Mouse (Mus musculus) ovary, postnatal 36 days (tissue): Measurements from ENCODE around the gene Fntb.

Source experiments
- DNase-seq: peaks from one replicate; pipeline ENCODE4 v3.0.0; 2022; ENCODE audit warnings: low spot score, mixed read lengths

Fntb gene

DNA sequence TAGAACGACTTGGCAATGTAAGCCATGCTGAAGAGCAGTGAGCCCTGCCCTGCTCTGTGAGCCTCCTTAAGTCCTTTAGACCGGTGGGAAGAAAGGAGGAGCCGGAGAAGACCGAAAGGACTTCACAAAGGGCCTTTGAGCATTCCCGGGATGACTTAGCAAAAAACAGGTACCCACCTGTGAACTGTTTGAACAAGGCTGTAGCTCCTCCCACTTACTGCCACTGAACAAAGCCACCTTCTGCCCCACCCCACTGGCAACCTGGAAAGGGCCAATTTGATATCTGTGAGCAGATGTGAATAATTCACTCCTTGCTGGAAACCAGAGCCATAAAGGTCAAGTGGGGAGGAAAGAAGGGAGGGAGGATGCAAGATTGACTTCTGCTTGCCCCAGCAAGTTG lies 30.0 kb downstream of the Fntb start, which contains the start of gene Gpx2:
Gpx2 (minus strand) TSS at position 205 of the 400 bp plus-strand sequence.
- no peak for DNase-seq

DNA sequence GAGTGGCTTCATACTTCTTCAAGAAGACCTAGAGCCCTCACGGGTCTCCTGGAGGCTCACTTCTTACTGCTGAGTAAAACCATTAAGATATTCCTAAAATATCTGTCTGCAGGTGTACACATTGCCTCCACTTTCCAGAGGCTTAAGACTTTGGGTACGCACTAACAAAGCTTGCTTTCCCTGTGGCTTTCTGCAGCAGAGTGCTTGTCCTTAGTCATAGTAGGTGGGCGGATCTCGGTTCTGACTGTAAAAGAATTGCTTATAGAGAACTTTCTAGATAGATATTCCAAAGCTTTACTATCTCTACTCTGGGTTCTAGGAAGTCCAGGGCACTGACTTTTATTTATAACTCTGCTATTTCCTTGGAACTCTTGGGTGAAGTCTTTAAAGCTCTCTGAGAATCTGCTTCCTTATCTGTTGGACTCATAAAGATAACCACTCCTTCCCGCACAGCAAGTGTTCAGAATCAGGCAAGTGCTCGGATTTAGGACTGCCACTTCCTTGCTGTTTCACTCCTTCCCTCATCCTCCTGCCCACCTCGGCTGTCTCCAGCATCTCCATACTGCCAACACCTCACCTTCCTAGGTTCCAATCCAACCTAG lies 31.6 kb downstream of the Fntb start:
- no peak for DNase-seq

DNA sequence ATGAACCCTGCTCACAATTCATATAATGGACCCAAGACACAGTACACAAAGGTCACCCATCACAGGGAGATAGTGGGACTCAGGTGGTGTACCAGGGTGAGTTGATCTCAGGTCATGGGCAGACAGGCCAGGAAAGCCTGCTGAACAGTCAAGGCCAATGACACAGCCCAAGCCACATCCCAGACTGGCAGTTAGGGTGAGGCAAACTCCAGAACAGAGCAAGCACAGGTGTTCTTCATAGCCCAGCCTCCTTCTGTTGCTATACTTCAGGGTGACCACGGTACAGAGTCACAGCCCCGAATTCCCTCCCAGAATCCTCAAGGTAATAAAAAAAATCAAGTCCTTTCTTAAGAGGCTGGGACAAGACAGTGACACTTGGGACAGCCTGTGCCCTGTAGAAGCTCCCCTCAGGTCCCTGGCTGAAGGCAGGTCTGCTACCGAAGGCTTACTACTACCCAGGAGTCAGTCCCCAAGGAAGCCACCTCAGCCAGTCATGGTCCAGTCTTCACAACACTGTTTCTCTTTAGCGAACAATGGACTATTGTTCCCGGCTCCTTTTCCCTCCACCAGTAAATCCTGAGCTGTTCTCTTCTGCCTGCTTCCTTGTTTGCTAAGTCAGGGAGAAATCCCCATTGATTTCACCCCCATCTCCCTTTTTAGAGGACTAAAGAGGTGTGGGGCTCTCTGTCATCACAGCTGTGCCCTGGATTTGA lies 32.8 kb downstream of the Fntb start:
- DNase-seq = no peak

DNA sequence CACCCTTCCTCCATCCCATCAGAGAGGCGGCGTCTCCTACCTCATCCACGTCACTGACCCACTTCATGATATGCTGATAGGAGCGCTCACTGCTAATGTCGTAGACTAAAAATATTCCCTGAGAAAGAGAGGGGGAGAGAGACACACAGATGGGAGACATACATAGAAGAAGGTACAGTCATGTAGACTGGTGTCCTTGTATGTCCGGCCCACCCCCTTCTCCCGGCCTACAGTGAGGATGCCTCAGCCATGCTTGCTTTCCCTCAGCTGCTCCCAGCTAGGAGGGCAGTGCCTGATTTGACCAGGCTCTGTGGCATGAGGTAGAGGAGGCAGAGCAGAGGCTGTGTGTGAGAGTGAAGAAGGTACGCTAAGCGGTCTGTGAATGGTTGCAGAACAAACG lies 37.6 kb downstream of the Fntb start:
- no peak for DNase-seq

DNA sequence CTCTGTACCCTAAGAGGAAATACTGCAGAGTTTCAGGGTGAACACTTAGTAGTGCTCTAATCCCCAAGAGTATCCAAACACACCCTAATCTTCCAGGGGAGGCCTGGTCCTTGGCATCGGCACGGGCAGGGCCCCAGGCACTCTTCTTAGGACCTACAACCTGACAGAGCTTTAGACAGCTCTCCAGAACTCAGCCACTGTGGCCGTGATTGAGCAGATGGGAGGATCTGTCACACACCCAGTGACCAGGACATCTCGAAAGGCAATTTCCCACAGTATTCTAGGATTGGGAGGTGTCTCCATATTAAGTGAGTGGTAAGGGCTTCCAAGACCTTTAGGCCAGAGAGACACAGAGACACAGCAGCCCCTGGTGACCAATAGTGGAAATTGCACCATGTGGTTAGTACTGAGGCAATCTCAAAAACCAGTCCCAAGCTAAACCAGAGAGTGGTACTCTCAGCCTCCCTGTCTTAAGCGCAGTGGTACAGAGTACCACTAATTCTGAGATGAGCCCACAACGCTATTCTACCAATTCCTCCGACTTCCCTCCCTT lies 38.4 kb downstream of the Fntb start:
- DNase-seq = peak; percentile 35

DNA sequence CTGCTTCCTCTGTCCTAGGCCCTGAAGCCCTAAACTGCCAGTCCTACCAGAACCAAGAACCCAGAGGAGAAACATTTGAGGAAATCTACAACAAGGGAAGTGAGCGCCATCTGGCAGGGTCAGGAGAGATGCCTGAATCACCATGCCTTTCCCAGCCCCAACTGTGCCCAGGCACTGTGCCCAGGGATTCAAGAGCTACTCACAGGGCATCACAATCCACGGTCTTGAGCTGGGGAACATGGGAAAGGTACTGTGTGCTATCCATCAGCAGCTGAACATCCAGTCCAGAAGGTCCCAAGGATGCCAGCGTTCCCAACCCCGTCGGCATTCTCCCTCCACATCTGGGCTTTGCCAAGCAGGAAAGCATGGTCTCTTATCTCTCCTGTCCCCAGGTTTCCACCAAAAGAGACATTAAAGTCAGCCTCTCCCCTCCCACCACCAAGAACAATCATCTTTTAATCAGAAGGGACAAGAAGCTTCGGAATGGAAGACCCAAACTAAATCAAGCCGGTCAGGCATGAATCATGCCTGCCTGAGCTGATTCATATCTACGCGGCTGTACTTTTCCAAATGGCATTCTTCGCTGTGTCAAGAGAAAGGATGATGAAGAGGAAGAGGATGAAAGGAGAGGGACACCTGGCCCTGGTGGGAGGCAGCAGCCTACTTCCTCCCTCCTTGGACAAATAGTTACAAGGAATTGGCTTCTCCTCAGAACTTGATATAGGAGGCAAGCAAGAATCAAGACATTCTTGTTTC lies 39.8 kb downstream of the Fntb start:
- no peak for DNase-seq

DNA sequence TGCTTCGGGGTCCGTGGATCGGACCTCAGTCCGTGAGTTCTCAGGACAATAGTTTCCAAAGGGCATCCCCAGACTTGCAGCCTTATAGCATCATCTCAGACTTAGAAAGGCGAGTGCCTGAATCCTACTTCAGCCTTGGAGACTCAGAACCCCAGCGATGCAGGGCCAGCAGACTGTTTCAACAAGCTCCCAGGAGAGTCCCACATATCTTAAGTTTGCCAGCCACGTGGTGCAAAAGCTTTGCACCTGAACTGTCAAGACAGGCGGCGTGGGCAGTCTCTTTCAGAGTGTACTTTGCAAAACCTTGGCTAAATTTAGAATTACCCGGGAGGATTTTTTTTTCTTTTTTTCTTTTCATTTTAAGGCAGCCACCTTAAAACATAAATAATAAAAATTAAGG lies 42.4 kb downstream of the Fntb start:
- DNase-seq = no peak

DNA sequence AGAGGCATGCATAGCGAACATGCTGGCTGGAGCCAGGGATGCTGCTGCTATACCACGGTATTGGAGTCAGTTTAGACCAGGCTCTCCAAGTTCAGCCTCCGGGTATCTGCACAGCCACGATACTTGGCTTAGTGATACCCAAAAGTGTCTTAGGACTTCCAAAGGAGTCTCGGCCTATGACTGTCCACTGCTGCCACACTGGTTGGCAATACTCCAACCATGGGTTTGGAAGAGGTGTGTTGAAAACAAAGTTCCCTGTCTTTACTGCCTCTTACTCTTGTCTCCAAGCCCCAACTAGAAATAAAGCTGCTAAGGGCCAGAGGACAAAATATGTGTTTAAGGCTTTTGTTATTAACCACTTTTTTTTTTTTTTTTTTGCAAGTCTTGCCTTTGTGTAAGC lies 45.1 kb downstream of the Fntb start:
- no peak for DNase-seq

DNA sequence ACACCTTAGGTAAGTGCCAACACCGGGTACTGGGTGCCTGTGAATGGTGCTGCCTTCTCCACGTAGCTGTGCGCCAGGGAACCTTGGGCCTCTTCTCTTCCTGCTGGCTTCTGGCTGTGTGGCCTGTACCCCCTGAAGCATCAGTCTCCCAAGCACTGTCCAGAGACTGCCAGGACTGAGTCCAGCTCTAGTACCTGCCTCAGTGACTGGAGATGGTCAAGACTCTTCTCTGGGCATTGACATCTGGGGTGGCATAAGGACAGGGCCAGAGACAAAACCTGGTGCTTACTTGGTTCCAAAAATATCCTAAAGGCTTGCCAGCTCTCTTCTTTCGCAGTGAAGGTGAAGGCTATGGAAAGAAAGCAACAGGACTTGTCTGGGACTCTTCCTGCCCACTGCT lies 45.6 kb downstream of the Fntb start:
- DNase-seq = no peak

DNA sequence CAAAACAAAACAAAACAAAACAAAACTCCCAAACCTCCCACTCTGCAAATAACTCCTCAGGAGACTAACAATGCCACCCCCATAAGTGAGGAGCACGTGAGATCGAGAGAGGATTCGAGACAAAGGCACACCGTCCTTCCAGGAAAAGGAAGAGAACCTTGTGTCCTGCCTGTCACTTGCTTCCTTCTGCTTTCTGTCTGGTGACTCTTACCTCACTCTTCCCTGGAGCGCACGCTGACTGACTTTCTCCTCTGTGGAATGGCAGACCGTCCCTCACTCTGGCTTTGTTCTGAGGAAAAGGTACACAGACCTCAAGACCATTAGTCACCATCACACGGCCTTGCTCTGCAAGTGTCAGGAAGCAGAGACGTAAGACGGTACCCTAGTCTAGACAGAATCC lies 48.2 kb downstream of the Fntb start:
- DNase-seq = no peak

DNA sequence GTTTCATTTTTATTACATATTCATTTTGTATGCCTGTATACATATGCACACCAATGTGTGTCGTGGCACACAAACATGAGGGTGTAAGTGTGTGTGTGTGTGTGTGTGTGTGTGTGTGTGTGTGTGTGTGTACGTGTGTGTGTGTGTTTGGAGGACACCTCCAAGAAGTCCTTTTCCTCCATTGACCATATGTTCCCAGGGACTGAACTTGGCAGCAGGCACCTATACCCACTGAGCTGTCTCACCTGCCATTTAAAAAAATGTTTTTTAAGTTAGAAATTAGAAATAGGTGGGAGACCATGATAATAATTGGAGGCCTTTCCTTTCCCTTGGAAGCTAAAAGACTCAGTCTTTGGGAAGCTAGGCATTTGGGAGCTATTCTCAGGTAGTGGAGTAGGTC lies 48.7 kb downstream of the Fntb start:
- DNase-seq = no peak

DNA sequence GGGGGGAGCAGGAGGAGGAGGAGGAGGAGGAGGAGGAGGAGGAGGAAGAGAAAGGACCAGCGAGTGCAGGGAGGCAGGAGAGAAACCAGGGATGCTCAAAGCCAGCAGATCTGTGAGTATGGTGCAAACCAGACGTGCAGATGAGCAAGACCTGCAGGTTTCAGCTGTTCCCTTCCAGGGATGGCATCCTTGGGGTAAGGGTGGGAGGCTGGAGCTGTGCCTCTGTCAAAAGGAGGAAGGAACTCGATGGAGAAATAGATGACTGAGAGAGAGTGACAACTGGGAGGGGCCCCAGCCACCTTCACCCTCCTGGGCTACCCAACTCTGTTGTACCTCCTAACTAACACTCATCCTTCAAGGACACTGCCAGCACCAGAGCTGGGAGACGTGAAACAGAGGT lies 51.3 kb downstream of the Fntb start:
- DNase-seq = no peak

DNA sequence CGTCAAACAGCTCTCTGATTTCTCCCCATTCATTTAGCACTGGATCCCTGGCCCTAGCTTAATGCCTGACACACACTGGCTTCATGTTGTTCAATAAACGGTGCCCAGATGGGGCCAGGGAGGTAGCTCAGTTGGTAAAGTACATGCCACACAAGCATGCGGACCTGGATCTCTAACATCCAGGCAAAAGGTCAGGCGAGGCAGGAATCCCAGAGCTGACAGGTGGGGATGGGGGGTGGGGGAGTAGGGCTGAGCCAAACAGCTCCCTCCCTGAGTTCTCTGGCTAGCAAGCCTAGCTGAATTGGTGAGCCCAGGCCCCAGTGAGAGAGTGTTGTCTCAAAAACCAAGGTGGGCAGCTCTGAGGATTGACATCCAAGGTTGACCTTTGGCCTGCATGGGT lies 51.8 kb downstream of the Fntb start:
- no peak for DNase-seq

DNA sequence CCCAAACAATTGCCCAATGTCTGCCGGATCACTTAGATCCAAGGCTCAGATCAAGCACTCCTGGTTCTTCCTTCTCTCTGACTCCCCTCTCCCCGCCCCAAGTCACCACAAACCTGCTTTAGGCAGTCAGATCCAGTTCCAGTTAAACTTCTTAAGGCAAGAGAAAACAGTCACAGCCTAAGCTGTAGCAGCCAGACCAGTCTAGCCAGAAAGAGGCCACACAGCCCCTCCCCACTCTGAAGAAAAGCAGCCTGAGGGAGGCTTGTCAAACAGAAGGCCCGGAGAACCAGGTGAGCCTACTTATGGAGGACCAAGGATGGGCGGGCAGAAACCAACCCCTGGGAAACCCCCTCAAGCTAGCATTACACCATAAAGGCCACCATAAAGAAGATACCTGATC lies 52.7 kb downstream of the Fntb start:
- DNase-seq = no peak

DNA sequence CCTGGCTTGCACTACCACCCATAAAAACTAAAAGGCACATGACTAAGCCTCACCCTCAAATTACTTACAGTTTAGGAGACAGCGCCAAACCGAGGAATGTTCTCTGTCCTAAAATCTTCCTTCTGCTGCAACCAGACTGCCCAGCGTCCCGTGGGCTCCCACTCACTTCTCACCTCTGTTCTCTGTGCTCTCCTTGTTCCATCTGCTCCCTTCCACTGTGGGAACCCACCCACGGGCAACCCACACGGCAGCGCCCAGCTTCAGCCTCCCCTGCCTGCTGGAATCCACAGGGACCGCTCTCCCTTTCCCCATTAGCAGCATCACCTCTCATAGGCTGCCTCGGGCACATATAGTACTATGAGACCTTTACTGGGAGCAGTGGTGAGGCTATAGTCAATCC lies 53.5 kb downstream of the Fntb start:
- DNase-seq = no peak

DNA sequence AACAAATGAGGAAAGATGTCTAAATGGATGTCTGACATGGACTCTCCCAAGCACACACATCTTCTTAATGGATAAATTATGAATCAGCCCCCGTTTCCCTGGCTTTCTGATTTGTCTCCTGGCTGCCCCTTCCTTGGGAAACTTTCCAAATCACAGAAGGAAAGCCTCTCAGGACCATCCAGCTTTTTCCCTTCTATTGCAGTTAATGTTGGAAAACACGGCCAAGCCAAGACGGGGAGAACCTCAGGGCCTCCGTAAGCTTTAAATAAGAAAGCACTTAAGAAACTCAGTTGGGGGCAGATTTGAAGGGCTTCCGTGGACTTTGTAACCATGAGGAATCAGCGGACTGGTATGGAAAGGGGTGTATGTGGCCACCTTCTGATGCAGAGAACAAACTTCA lies 54.4 kb downstream of the Fntb start:
- DNase-seq = no peak

DNA sequence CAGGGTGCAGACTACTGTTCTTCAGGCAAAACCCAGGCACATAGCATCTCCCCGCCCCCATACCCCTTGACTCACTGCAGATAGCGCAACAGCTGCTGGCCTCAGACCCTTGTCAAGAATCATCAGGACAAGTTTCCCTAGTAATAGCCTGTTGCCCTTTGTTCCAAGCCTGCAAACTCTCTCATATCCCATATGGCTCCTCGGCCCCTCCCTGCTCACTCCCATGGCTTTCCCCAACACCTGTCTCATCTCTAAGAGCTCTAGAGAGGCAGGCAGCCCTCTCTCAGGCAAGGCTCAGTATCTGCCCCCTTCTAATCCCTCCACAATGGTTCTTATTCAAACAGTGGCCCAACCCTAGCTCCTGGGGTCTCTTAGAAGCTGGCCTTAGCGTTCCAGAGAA lies 55.2 kb downstream of the Fntb start:
- DNase-seq = no peak

DNA sequence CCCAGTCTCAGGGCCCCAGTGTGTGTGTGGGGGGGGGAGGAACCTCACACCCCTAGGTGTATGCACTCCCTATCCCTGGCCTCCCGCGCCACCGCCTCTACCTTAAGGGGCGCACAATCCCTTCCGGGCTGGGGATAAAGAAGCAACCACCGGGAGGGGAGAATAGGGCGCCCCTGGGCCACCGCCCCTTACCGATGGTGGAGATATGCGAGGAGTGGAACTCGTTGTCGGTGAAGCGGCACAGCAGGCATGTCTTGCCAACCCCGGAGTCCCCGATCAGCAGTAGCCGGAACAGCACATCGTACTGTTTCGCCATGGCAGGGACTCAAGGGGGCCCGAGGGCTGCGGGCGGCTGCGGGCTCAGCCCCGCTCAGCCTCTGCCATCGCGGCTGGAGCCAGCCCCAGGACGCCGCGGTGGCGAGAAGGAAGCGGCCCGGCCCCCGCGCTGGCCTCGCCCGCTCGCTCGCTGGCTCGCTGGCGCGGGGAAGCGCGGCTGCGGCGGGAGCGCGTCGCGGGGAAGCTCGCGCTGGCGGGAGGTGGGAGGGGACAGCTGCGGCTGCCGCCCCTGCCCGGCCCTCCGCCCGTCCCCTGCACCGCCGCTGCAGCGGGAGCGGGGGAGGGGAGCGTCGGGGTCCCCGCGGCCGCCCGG lies 56.7 kb downstream of the Fntb start:
- DNase-seq = peak; percentile 49

DNA sequence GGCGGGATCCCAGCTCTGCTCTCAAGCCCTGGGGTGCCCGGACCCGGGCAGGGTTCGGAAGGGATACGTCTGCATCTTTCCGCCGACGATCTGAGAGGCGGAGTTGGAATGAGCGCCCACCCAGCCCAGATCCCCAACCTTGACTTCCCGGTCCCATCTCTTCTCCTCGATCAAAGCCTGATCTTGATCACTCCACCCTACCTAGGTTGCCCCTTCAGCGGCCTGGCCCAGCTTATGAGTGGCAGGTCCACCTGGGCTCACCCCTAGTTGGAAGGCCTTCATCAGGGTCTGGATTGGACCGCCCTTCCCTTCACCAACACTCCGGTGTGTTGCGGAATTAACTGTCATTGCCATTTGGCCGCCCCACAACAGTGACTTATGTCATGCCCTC lies 57.3 kb downstream of the Fntb start, which contains the start of gene Rab15:
Rab15 (minus strand) TSS at position 258 of the 391 bp plus-strand sequence.
- DNase-seq = no peak

DNA sequence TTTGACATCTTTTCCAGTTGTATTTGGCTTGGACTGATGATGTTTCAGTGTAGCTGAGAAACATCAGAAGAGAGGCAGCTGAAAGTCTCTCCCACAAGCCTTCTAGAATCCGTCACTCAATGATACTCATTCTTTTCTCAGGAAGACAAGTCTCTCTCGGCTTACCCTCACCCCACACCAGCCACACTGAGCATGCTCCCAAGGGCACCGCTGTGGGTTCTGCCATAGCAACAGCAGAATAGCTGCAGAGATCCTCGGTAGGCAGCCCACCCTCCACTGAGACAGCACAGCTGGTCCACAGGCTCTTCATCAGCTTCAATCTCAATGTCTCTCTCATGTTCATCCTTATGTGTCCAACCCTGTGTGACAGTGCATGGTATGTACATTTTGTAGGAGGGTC lies 59.9 kb downstream of the Fntb start:
- no peak for DNase-seq

DNA sequence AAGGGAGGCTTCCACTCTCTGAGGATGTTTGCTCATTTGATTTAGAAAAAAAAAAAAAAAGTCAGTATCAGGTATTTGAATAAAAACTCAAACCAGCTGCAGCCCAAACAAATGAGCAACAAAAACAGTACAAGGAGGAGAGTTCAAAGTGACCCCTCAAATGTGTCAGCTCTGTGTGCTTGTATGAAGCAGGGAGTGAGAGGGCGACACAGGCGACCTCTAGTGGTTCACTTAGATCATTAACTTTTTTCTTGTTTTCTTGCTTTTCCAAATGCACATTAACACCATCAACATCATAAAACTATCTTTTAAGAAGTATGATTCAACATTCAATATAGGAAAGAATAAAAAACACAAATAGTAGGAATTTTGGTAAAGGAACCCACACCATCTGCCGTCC lies 67.3 kb downstream of the Fntb start:
- no peak for DNase-seq

DNA sequence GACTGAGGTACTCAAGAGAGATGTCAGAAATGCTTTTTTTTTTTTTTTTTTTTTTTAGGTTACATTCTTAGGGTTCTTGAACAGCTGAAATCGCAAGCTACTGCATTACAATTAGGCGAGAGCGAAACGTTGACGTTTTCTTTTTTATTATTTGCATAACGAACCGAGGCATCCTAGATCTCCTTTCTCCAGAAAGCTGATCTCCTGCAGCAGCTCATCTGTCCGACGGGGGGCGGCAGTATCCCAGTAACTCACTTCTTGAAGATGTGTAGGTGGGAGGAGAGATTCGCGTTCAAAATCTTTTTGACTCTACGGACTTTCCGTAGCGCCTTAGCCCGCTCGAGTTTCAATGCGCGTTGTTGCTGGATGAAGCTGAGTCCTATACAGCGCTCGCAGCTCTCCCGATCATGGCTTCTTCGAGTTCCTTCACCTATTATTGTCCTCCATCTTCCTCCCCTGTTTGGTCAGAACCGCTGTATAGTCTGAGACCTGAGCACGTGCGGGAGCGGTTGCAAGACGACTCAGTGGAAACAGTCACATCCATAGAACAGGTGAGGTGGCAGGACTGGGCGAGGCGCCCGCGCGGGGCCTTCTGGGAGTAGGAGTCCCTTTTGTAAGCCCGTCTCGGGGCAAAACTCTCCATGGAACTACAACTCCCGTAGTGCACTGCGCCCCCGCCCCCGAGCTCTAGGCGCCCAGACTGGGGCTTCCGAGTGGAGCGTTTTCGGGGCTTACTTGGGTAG lies 71.9 kb downstream of the Fntb start:
- DNase-seq = peak; percentile 97
